Mouse (Mus musculus) kidney, adult 2 months (tissue): ENCODE results near the gene Rnf157.

Experiments
- CTCF ChIP-seq: fragments of 200-500 bp; conservative IDR thresholded peaks from 2 replicates; pipeline ENCODE4 v1.5.1; 2011; ENCODE audit warnings: low read depth, mild to moderate bottlenecking, control low read depth, low read length, moderate library complexity, mixed read lengths; ENCODE audit not compliant: insufficient read depth, insufficient read length
- POLR2A ChIP-seq: fragments of 200-500 bp; IDR thresholded peaks from one replicate; pipeline ENCODE4 v1.6.1; 2011; ENCODE audit warnings: low read depth, low read length, control low read depth

- TF ChIP-seq CTCF (no peak), POLR2A (no peak)
Observed at GRCm38 (mm10) chr11:116411582-116411981, 1.2 kb downstream of the Rnf157 start.
